Mouse (Mus musculus) embryonic facial prominence, embryonic 11.5 days (tissue): ENCODE results near the gene Car5a. TPM values are rescaled to one million over a fixed set of nuclear protein-coding genes. Genes with fewer than 3 reads are reported as not detected.

Experiments used
- ATAC-seq: fragments of 200-750 bp; cut with Nextera tagmentation; replicated peaks from 2 replicates; pipeline ENCODE4 v1.8.0; 2017; ENCODE audit warnings: low read depth; ENCODE audit not compliant: insufficient number of reproducible peaks, low FRiP score, low TSS enrichment
- DNase-seq: peaks from one replicate; pipeline ENCODE4 v3.0.0-alpha.2; 2015; ENCODE audit warnings: low spot score
- H3K27ac ChIP-seq: fragments of 300-500 bp; sonication (generic); replicated peaks from 2 replicates; pipeline ENCODE4 v1.5.1; 2014; ENCODE audit warnings: mild to moderate bottlenecking, low read depth, low read length, control low read depth
- H3K27me3 ChIP-seq: fragments of 300-500 bp; sonication (generic); 2 replicates; pipeline ENCODE4 v1.6.1; 2014; ENCODE audit warnings: mild to moderate bottlenecking, low read length, moderate library complexity, mixed read lengths; ENCODE audit not compliant: control insufficient read depth, insufficient read depth
- H3K36me3 ChIP-seq: fragments of 300-500 bp; sonication (generic); replicated peaks from 2 replicates; pipeline ENCODE4 v1.6.1; 2014; ENCODE audit warnings: low read depth, mild to moderate bottlenecking, low read length, moderate library complexity, mixed read lengths; ENCODE audit not compliant: control insufficient read depth, insufficient read depth
- H3K4me1 ChIP-seq: fragments of 300-500 bp; sonication (generic); 2 replicates; pipeline ENCODE4 v1.6.1; 2014; ENCODE audit warnings: low read length, mixed read lengths; ENCODE audit not compliant: control insufficient read depth, insufficient read depth
- H3K4me2 ChIP-seq: fragments of 300-500 bp; sonication (generic); 2 replicates; pipeline ENCODE4 v1.6.1; 2014; ENCODE audit warnings: low read depth, mild to moderate bottlenecking, control low read depth, low read length, moderate library complexity
- H3K4me3 ChIP-seq: fragments of 300-500 bp; sonication (generic); 2 replicates; pipeline ENCODE4 v1.5.1; 2014; ENCODE audit warnings: low read depth, low read length, control low read depth
- H3K9ac ChIP-seq: fragments of 300-500 bp; sonication (generic); replicated peaks from 2 replicates; pipeline ENCODE4 v1.6.1; 2014; ENCODE audit warnings: mild to moderate bottlenecking, control low read depth, low read length
- H3K9me3 ChIP-seq: fragments of 300-500 bp; sonication (generic); replicated peaks from 2 replicates; pipeline ENCODE4 v1.6.1; 2016; ENCODE audit warnings: mild to moderate bottlenecking, low read length, inconsistent platforms, mixed read lengths; ENCODE audit not compliant: control insufficient read depth
- WGBS: fragments of 180-500 bp; shearing (Covaris S2); extraction: QIAGEN DNeasy Blood & Tissue Kit; methylation state at CpG from one replicate; pipeline ENCODE4 v1.1.7; 2014; 5-methylcytosine and 5-hydroxymethylcytosine counted together
- polyA plus RNA-seq: library from polyadenylated mRNA; unstranded; fragments of >200 nt; fragmentation: Nextera tagmentation; extraction: Ambion mirVana; gene quantifications from 2 replicates; pipeline ENCODE4 v1.2.1, GENCODE M21; 2014

Car5a gene
- polyA plus RNA-seq, 1 experiment from 2014 or later, result not detected

DNA sequence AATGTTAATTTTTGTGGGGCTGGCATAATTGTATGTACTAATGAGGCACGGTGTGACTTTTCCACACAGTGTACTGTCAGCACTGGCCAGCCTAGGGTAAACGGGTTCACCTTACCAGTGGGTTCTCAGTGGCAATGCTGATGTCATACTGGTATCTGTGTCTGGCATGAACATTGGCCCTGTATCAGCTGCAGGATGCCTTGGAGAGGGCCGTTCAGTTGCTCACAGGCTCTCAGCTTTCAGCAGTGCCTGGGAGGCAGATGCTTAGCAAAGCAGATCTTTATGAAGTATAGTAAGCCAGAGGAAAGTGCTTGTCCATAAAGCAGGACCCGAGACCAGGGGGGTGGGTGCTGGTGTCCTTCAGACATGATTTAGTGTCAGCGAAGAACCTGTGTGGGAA lies 21.4 kb upstream of the Car5a start:
- 66% methylated on average over 5 of the region's 5 CpGs for WGBS
- Histone ChIP-seq H3K27ac (no peak overlapping the region), H3K9me3 (no peaks in the 10 kb centered on the region), H3K9ac (no peak overlapping the region), H3K4me2 (no peak overlapping the region), H3K4me1 (peaks cover 6% of the 10 kb centered on the region), H3K27me3 (no peaks in the 10 kb centered on the region), H3K4me3 (no peak overlapping the region), H3K36me3 (no peaks in the 10 kb centered on the region)
- no peak for DNase-seq
- ATAC-seq, result no peak

DNA sequence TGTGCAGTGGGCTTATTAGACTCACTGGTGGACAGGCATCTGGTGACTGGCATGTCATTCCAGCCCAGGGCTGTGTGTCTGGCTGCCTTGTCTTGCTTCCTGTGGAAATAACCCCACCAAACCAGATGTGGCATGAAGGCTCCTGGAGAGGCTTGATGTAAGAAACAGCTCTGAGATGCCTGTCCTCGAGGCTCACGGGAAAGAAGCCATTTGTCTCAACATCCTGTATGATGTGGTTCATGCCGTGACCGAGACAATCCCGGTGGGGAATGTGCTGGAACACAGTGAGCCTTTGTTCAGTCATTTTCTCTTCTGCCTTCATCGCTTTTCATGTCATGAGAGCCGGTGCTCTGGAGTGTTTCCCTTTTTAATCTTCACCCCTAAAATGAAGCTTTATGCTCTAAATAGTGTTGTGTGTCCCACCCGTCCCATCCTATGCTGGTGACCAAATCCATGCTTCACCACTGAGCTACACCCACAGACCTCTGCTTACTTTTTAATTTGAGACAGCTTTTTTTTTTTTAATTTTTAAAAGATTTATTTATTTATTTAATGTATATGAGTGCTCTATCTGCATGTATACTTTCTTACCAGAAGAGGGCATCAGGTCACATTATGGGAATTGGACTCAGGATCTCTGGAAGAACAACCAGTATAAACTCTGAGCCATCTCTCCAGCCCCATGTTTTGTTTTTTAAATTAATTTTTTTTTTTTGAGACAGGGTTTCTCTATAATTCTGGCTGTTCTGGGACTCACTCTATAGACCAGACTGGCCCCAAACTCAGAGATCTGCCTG lies 20.2 kb upstream of the Car5a start:
- Histone ChIP-seq H3K9ac (no peak overlapping the region), H3K4me2 (no peak overlapping the region), H3K36me3 (no peaks in the 10 kb centered on the region), H3K4me3 (no peak overlapping the region), H3K27me3 (no peaks in the 10 kb centered on the region), H3K27ac (no peak overlapping the region), H3K9me3 (no peaks in the 10 kb centered on the region), H3K4me1 (peaks cover 6% of the 10 kb centered on the region)
- WGBS, result 57% methylated on average over 8 of the region's 8 CpGs
- ATAC-seq, result no peak
- no peak for DNase-seq

DNA sequence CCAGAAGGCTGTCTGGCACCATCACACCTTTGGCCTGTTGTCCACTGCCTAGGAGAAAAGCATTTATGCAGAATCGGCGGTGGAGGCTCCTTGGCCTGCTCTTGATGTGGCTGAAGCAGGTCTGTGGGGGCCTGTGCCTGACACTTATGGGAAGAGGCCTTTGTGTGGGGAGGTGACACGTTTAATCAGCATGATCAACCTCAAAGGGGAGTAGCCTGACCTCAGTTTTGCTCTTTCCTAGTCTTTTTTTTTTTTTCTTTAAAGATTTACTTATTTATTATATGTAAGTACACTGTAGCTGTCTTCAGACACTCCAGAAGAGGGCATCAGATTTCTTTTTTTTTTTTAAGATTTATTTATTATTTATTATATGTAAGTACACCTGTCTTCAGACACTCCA lies 18.2 kb upstream of the Car5a start:
- H3K9ac ChIP-seq, result no peak overlapping the region
- no peak for ATAC-seq
- H3K36me3 ChIP-seq, result no peaks in the 10 kb centered on the region
- H3K4me3 ChIP-seq, result no peak overlapping the region
- 79% methylated on average over 3 of the region's 3 CpGs for WGBS
- no peaks in the 10 kb centered on the region for H3K27me3 ChIP-seq
- H3K4me2 ChIP-seq, result no peak overlapping the region
- no peak overlapping the region for H3K27ac ChIP-seq
- DNase-seq, result no peak
- peaks cover 6% of the 10 kb centered on the region for H3K4me1 ChIP-seq
- no peaks in the 10 kb centered on the region for H3K9me3 ChIP-seq

DNA sequence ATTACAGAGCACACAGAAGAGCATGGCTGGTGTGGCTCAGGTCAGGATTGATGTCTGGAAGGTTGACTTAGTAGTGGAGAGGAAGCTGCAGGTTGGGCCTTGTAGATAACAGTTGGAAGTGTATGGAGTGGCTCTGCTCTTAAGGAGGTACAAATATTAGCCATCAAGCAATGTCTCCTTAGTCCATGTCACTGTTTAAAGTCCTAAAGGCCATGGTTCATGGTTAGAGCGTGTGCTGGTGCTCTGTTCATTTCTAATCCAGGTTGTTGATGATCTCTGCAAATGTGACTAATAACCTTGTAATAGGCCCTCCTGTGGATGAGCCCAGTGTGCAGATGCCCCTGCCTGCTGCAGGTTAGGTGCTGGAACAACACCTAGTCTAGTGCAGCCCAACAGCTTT lies 13.7 kb upstream of the Car5a start:
- Histone ChIP-seq H3K9ac (no peak overlapping the region), H3K27ac (no peak overlapping the region), H3K27me3 (no peaks in the 10 kb centered on the region), H3K9me3 (no peaks in the 10 kb centered on the region), H3K4me2 (no peak overlapping the region), H3K36me3 (no peaks in the 10 kb centered on the region), H3K4me1 (no peaks in the 10 kb centered on the region), H3K4me3 (no peak overlapping the region)
- DNase-seq (no peak), ATAC-seq (no peak)
- WGBS, result 90% methylated on average over 1 of the region's 1 CpGs

DNA sequence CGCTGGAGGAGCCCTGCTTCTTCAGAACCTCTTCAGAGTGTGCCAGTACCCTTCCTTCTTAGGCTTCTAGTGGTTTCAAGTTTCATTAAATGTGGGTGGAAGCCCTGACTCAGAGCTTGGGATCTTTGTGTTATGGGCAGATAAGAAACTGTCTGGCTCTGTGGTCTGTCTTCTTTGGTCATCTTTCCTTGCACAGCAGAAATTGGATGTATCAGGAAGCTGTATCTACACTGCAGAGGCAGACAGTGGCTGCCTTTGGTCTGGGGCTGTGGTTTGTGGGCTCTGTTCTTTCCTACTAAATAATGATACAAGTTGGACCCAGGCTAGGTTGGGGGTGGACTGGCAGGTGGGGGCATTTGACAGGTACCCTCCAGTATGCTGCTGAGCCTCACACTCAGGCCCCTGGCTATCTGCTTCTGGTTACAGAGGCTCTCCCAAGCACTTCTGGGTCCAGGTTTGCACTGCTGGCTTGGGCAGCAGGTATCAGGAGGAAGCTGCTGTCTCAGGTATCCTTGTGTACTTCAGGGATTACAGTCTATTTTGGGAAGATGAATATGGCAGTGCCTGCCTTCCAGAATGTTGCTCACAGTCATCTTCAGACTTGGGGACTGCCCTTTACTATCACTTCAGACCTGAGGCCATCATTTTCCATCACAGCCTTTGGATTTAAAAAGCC lies 11.3 kb upstream of the Car5a start:
- no peak overlapping the region for H3K9ac ChIP-seq
- WGBS, result 71% methylated on average over 1 of the region's 1 CpGs
- no peaks in the 10 kb centered on the region for H3K27me3 ChIP-seq
- H3K27ac ChIP-seq, result no peak overlapping the region
- ATAC-seq (no peak), DNase-seq (no peak)
- H3K4me3 ChIP-seq, result no peak overlapping the region
- H3K36me3 ChIP-seq, result no peaks in the 10 kb centered on the region
- H3K4me1 ChIP-seq, result peaks cover 4% of the 10 kb centered on the region; the same call in 1 of the 2 replicates
- no peaks in the 10 kb centered on the region for H3K9me3 ChIP-seq
- no peak overlapping the region for H3K4me2 ChIP-seq

DNA sequence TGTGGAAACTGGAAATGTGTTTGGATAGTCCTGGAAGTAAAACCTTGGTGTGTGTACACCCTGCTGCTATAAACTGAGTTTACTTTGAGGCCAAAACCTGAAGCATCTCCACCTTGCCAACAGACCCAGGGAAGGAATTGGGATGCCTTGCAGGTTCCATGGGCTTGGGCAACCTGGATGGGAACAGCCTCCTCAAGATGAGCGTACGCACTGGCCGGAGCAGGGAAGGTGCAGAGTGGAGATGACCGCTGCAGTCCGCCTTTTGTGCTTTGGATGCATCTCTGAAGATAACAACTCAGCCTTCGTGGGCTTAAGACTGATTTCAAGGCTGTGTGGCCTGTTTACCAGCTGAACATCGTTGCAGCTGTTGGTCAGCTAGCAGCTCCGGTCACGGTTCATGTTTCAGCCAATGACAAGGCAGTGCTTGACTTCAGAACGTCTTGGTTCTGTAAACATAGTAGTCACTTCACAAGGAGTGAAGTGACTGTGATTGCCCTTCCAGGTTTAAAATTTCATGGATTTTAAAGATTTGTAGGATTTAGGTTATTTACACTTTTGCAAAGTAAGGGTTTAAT lies 10.4 kb upstream of the Car5a start:
- Histone ChIP-seq H3K4me1 (peaks cover 4% of the 10 kb centered on the region; the same call in 1 of the 2 replicates), H3K27me3 (no peaks in the 10 kb centered on the region), H3K9me3 (no peaks in the 10 kb centered on the region), H3K36me3 (no peaks in the 10 kb centered on the region), H3K4me3 (no peak overlapping the region), H3K9ac (no peak overlapping the region), H3K27ac (no peak overlapping the region), H3K4me2 (no peak overlapping the region)
- 83% methylated on average over 10 of the region's 10 CpGs for WGBS
- DNase-seq (no peak), ATAC-seq (no peak)

DNA sequence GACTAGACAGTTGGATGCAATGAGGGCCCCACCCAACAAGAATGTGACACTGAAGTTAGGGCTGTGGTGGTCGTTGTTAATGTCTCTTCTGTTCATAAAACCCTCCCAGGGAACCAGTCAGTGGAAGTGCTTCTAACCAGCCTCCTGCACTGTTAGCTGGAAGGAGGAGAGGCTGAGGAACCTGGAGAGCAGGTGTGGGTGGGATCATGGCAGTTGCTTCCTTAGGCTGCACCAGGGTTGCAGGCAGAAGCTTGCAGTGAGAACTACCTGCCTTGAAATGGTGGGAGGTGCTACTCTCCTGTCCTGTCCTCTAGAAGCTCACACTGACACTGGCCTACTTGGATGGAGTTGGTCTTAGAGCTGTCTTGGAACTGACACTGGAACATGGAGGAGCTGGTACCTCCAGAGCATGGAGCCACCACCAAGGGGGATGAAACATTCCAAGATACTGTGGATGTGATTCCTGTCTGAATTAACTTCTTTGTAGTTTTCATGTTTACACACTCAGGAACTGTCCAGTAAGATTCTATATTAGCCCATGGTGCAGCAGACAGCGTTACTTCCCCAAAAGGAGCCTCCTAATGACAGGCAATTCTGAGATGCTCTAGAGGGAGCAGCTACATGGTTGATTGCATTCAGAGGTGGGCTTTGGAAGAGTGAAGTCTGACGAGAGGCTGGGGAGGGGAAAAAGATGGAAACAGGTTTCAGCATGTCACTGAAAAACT lies 9.3 kb upstream of the Car5a start:
- WGBS, result 80% methylated on average over 3 of the region's 3 CpGs
- Histone ChIP-seq H3K4me1 (peaks cover 4% of the 10 kb centered on the region; the same call in 1 of the 2 replicates), H3K9ac (no peak overlapping the region), H3K4me2 (no peak overlapping the region), H3K27me3 (no peaks in the 10 kb centered on the region), H3K4me3 (no peak overlapping the region), H3K27ac (no peak overlapping the region), H3K9me3 (no peaks in the 10 kb centered on the region), H3K36me3 (no peaks in the 10 kb centered on the region)
- DNase-seq, result no peak
- no peak for ATAC-seq
